Mouse (Mus musculus) cerebellum, adult 2 months (tissue): ENCODE results near the gene Pdzd7.

Source experiments
- CTCF ChIP-seq: fragments of 200-500 bp; IDR thresholded peaks from 2 replicates; pipeline ENCODE4 v1.5.1; 2011; ENCODE audit warnings: low read depth, mild to moderate bottlenecking, control low read depth, low read length, moderate library complexity, borderline replicate concordance; ENCODE audit not compliant: insufficient read depth
- POLR2A ChIP-seq: fragments of 200-500 bp; IDR thresholded peaks from 2 replicates; pipeline ENCODE4 v1.6.1; 2011; ENCODE audit warnings: low read length, control low read depth, borderline replicate concordance; ENCODE audit not compliant: insufficient read depth

DNA sequence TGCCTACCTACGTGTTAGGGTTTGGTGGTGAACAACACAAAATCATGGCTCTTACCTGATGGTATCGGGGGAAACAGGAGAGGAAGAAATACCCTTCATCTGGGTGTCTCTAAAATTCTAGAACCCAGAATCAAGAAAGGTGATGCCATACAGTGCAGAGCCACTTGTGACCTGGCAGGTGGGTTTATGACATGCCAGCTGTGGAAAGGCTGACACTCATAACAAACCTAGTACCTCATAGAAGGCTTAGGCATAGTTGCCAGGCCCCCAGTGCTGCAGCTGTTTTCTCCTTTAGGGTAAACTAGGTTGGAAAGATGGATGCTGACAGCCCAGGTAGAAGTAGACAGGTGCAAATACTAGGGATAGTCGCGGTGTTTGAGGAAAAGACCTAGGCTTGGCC lies 61.1 kb downstream of the Pdzd7 start:
- TF ChIP-seq CTCF = no peak
- no peak for TF ChIP-seq POLR2A
